14 mouse cellular contexts compared by ENCODE assay signal in the genomic region with DNA sequence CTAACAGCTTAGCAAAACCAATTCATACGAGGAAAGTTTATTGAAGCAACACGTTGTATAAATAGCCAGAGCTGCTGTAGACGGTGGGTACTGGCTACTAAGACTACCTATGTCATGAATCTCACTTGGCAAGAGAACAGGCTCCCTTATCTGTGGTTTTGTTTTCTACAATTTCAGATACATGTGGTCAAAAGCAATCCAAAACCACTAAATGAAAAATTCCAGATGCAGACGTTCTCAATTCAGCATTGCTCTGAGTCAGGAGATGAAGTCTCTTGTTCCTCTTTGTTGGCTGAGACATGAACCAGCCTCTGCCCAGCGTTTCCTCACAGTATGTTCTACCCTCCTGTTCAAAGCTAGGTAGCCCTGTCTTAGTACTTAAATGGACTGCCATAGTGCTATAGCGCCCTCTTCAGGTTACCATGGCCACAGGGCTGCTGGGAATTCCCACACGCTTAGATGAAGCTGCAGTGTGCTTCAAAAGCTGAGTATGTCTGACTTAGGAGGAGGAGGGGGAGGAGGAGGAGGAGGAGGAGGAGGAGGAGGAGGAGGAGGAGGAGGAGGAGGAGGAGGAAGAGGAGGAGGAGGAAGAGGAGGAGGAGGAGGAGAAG.
DNase-seq lines count a peak whose midpoint lies in the region; ATAC-seq lines count a peak whose summit lies in the region.
"Had no signal": no experiment of that assay in that cellular context is flagged by ENCODE, and none has a peak within 500 bp of the region (broad histone marks: within the 10 kb centered on the region; RNA-seq: fewer than 3 reads in every experiment).

No protein-coding gene starts in this region.

- no peak for ATAC-seq in monocyte, adult 5-6 weeks (replicated peaks; ENCODE audit: insufficient number of reproducible peaks, low FRiP score, low TSS enrichment, poor library complexity, severe bottlenecking)
- ATAC-seq: forebrain, postnatal 0 days had no signal

- peak; percentile 54 for DNase-seq in embryo, embryonic 10 days (ENCODE audit: low spot score)
- no peak for DNase-seq in embryo, embryonic 9.5 days (ENCODE audit: extremely low spot score)
- peak; percentile 33 to 49 for DNase-seq in kidney, postnatal 25 days
- no peak for DNase-seq in kidney, adult 18-20 months
- DNase-seq in thymus, postnatal 0 days (ENCODE audit: low spot score), result peak; percentile 4
- DNase-seq in thymus, postnatal 36 days, result no peak
- DNase-seq in gastrocnemius, postnatal 10 days, result no peak
- DNase-seq: adrenal gland, adult 8-10 months; forebrain, postnatal 0 days; gastrocnemius, postnatal 14 days; layer of hippocampus, adult 9-11 months; lung, postnatal 4 days; midbrain, embryonic 14.5 days had no signal

Comparison
In these comparisons a context has a peak if more than half of its experiments do, and no peak if none do; other contexts are left out.
1. DNase-seq: peak in embryo, embryonic 10 days (single experiment), kidney, postnatal 25 days (2 of 2) and thymus, postnatal 0 days (single experiment); none in embryo, embryonic 9.5 days (single experiment), kidney, adult 18-20 months (single experiment), thymus, postnatal 36 days (0 of 2) and gastrocnemius, postnatal 10 days (single experiment).